20 mouse cellular contexts compared by ENCODE assay signal in genomic region chr12:66889276-66889675, GRCm38 (mm10).
A peak's percentile ranks its signal among the peaks of the same experiment; 100 is the strongest.
DNase-seq lines count a peak whose midpoint lies in the region; ATAC-seq and TF ChIP-seq lines count a peak whose summit lies in the region.
"Had no signal": no experiment of that assay in that cellular context is flagged by ENCODE, and none has a peak within 500 bp of the region (broad histone marks: within the 10 kb centered on the region; RNA-seq: fewer than 3 reads in every experiment).

No protein-coding gene starts in this region.

- no peak for TF ChIP-seq POLR2A in brain, embryonic 14.5 days (IDR thresholded peaks at IDR 0.05; ENCODE audit: borderline replicate concordance, extremely low read depth, insufficient read depth, insufficient read length, poor library complexity, severe bottlenecking)

- no peaks in the 10 kb centered on the region for H3K27me3 ChIP-seq in forebrain, embryonic 14.5 days (replicated peaks; ENCODE audit: control insufficient read depth, insufficient read depth, low read length)
- H3K27me3 ChIP-seq in forebrain, embryonic 10.5 days (ENCODE audit: poor library complexity, severe bottlenecking) = no peaks in the 10 kb centered on the region
- no peaks in the 10 kb centered on the region for H3K27me3 ChIP-seq in hindbrain, postnatal 0 days (ENCODE audit: insufficient read depth, low read length)
- H3K27me3 ChIP-seq in hindbrain, embryonic 13.5 days = no peaks in the 10 kb centered on the region
- H3K27me3 ChIP-seq in forebrain, postnatal 0 days (ENCODE audit: insufficient read depth, low read length) = no peaks in the 10 kb centered on the region
- no peaks in the 10 kb centered on the region for H3K27me3 ChIP-seq in intestine, embryonic 16.5 days (replicated peaks; ENCODE audit: control insufficient read depth, insufficient read depth, low read length)
- H3K27me3 ChIP-seq: embryonic facial prominence, embryonic 15.5 days; heart, embryonic 15.5 days; hindbrain, embryonic 15.5 days had no signal

- 64% methylated on average over 3 of the region's 3 CpGs for WGBS in forebrain, embryonic 14.5 days
- WGBS in forebrain, embryonic 10.5 days = 86% methylated on average over 3 of the region's 3 CpGs
- WGBS in hindbrain, postnatal 0 days = 46% methylated on average over 3 of the region's 3 CpGs
- WGBS in hindbrain, embryonic 13.5 days = 68% methylated on average over 3 of the region's 3 CpGs
- WGBS in forebrain, postnatal 0 days = 34% methylated on average over 3 of the region's 3 CpGs
- WGBS in intestine, embryonic 16.5 days = 77% methylated on average over 3 of the region's 3 CpGs

- no peak overlapping the region for H3K9ac ChIP-seq in forebrain, embryonic 14.5 days (ENCODE audit: low read length)
- no peak overlapping the region for H3K9ac ChIP-seq in hindbrain, postnatal 0 days (replicated peaks; ENCODE audit: low read length)
- no peak overlapping the region for H3K9ac ChIP-seq in hindbrain, embryonic 13.5 days
- H3K9ac ChIP-seq in forebrain, postnatal 0 days = no peak overlapping the region
- H3K9ac ChIP-seq in intestine, embryonic 16.5 days (ENCODE audit: low read depth, low read length) = no peak overlapping the region
- H3K9ac ChIP-seq: embryonic facial prominence, embryonic 15.5 days; heart, embryonic 15.5 days; hindbrain, embryonic 15.5 days had no signal

- no peaks in the 10 kb centered on the region for H3K9me3 ChIP-seq in forebrain, embryonic 14.5 days (replicated peaks; ENCODE audit: control insufficient read depth, low read length)
- H3K9me3 ChIP-seq in forebrain, embryonic 10.5 days = no peaks in the 10 kb centered on the region
- H3K9me3 ChIP-seq in hindbrain, postnatal 0 days (ENCODE audit: low read length) = no peaks in the 10 kb centered on the region
- H3K9me3 ChIP-seq in hindbrain, embryonic 13.5 days = no peaks in the 10 kb centered on the region
- H3K9me3 ChIP-seq in forebrain, postnatal 0 days (ENCODE audit: low read length) = no peaks in the 10 kb centered on the region
- H3K9me3 ChIP-seq in intestine, embryonic 16.5 days (ENCODE audit: control insufficient read depth, low read length) = no peaks in the 10 kb centered on the region
- H3K9me3 ChIP-seq: embryonic facial prominence, embryonic 15.5 days; heart, embryonic 15.5 days; hindbrain, embryonic 15.5 days had no signal

- peak; percentile 81 for DNase-seq in forebrain, embryonic 14.5 days (ENCODE audit: low spot score)
- no peak for DNase-seq in forebrain, embryonic 10.5 days (ENCODE audit: extremely low spot score, low spot score)
- DNase-seq in hindbrain, postnatal 0 days (ENCODE audit: low spot score) = peak; percentile 44
- peak; percentile 80 for DNase-seq in brain, embryonic 14.5 days (ENCODE audit: low read depth)
- DNase-seq in forebrain, postnatal 0 days = peak; percentile 49
- DNase-seq: adrenal gland, adult 2 months; adrenal gland, postnatal 25 days; cerebellum, adult 18-20 months; embryo, embryonic 11 days; gastrocnemius, postnatal 10 days; heart, adult 18-20 months; heart, postnatal 14 days; kidney, adult 18-20 months had no signal

- TF ChIP-seq CTCF in hindbrain, postnatal 0 days (IDR thresholded peaks at IDR 0.05; ENCODE audit: low read depth) = no peak
- no peak for TF ChIP-seq CTCF in brain, embryonic 14.5 days (IDR thresholded peaks at IDR 0.05; ENCODE audit: borderline replicate concordance, extremely low read depth, insufficient read depth, insufficient read length)
- no peak for TF ChIP-seq CTCF in forebrain, postnatal 0 days (IDR thresholded peaks at IDR 0.05; ENCODE audit: low read depth)

- no peaks in the 10 kb centered on the region for H3K36me3 ChIP-seq in forebrain, embryonic 14.5 days (ENCODE audit: control insufficient read depth, insufficient read depth, low read length)
- H3K36me3 ChIP-seq in forebrain, embryonic 10.5 days (replicated peaks) = no peaks in the 10 kb centered on the region
- no peaks in the 10 kb centered on the region for H3K36me3 ChIP-seq in hindbrain, postnatal 0 days (ENCODE audit: insufficient read depth, low read length)
- H3K36me3 ChIP-seq in hindbrain, embryonic 13.5 days = no peaks in the 10 kb centered on the region
- H3K36me3 ChIP-seq in forebrain, postnatal 0 days (ENCODE audit: insufficient read depth) = no peaks in the 10 kb centered on the region
- no peaks in the 10 kb centered on the region for H3K36me3 ChIP-seq in intestine, embryonic 16.5 days (ENCODE audit: control insufficient read depth, insufficient read depth, low read length)
- H3K36me3 ChIP-seq: embryonic facial prominence, embryonic 15.5 days; heart, embryonic 15.5 days; hindbrain, embryonic 15.5 days had no signal

- no peak overlapping the region for H3K4me2 ChIP-seq in forebrain, embryonic 14.5 days (ENCODE audit: low read length)
- H3K4me2 ChIP-seq in hindbrain, postnatal 0 days (ENCODE audit: low read depth, low read length) = no peak overlapping the region
- H3K4me2 ChIP-seq in hindbrain, embryonic 13.5 days = no peak overlapping the region
- H3K4me2 ChIP-seq in forebrain, postnatal 0 days (ENCODE audit: low read depth) = no peak overlapping the region
- no peak overlapping the region for H3K4me2 ChIP-seq in intestine, embryonic 16.5 days (ENCODE audit: low read depth, low read length)
- H3K4me2 ChIP-seq: embryonic facial prominence, embryonic 15.5 days; heart, embryonic 11.5 days; heart, embryonic 15.5 days; hindbrain, embryonic 15.5 days had no signal

- H3K4me3 ChIP-seq in forebrain, embryonic 14.5 days (ENCODE audit: low read depth, low read length) = no peak overlapping the region
- no peak overlapping the region for H3K4me3 ChIP-seq in forebrain, embryonic 10.5 days
- no peak overlapping the region for H3K4me3 ChIP-seq in hindbrain, postnatal 0 days (ENCODE audit: low read length)
- H3K4me3 ChIP-seq in hindbrain, embryonic 13.5 days = no peak overlapping the region
- H3K4me3 ChIP-seq in forebrain, postnatal 0 days (ENCODE audit: low read depth, low read length) = no peak overlapping the region
- no peak overlapping the region for H3K4me3 ChIP-seq in intestine, embryonic 16.5 days (ENCODE audit: low read length)
- H3K4me3 ChIP-seq: embryonic facial prominence, embryonic 15.5 days; erythroblast, embryonic 14.5 days; heart, embryonic 15.5 days; hindbrain, embryonic 15.5 days had no signal

- no peaks in the 10 kb centered on the region for H3K4me1 ChIP-seq in forebrain, embryonic 14.5 days (ENCODE audit: control insufficient read depth, insufficient read depth, low read length)
- no peaks in the 10 kb centered on the region for H3K4me1 ChIP-seq in forebrain, embryonic 10.5 days
- no peaks in the 10 kb centered on the region for H3K4me1 ChIP-seq in hindbrain, postnatal 0 days (ENCODE audit: insufficient read depth, low read length)
- H3K4me1 ChIP-seq in hindbrain, embryonic 13.5 days (replicated peaks) = peaks cover 5% of the 10 kb centered on the region
- peaks cover 2% of the 10 kb centered on the region; the same call in 1 of the 2 replicates for H3K4me1 ChIP-seq in forebrain, postnatal 0 days (ENCODE audit: insufficient read depth)
- H3K4me1 ChIP-seq in intestine, embryonic 16.5 days (ENCODE audit: control insufficient read depth, insufficient read depth, low read length) = no peaks in the 10 kb centered on the region
- H3K4me1 ChIP-seq: embryonic facial prominence, embryonic 15.5 days; heart, embryonic 15.5 days had no signal

- H3K27ac ChIP-seq in forebrain, embryonic 14.5 days (ENCODE audit: low read depth, low read length) = no peak overlapping the region
- H3K27ac ChIP-seq in forebrain, embryonic 10.5 days = no peak overlapping the region
- no peak overlapping the region for H3K27ac ChIP-seq in hindbrain, postnatal 0 days
- no peak overlapping the region for H3K27ac ChIP-seq in hindbrain, embryonic 13.5 days
- H3K27ac ChIP-seq in forebrain, postnatal 0 days (ENCODE audit: low read depth, low read length) = no peak overlapping the region
- no peak overlapping the region for H3K27ac ChIP-seq in intestine, embryonic 16.5 days (ENCODE audit: low read length)
- H3K27ac ChIP-seq: embryonic facial prominence, embryonic 15.5 days; heart, embryonic 15.5 days; hindbrain, embryonic 15.5 days had no signal

- ATAC-seq in forebrain, embryonic 14.5 days = peak; percentile 79
- no peak for ATAC-seq in hindbrain, postnatal 0 days
- no peak for ATAC-seq in hindbrain, embryonic 13.5 days (ENCODE audit: low FRiP score)
- ATAC-seq in forebrain, postnatal 0 days = peak; percentile 60
- no peak for ATAC-seq in intestine, embryonic 16.5 days

Comparison
In these comparisons a context has a peak if more than half of its experiments do, and no peak if none do; other contexts are left out.
1. ATAC-seq: peak in forebrain, embryonic 14.5 days (single experiment) and forebrain, postnatal 0 days (single experiment); none in hindbrain, postnatal 0 days (single experiment), hindbrain, embryonic 13.5 days (single experiment) and intestine, embryonic 16.5 days (single experiment).